Mouse (Mus musculus): Measurements from ENCODE around the gene Syn1. TPM values are rescaled to one million over a fixed set of nuclear protein-coding genes. Genes with fewer than 3 reads are reported as not detected.
A peak's percentile ranks its signal among the peaks of the same experiment; 100 is the strongest.

Syn1 gene
- total RNA-seq (2021) (10 to 100 TPM in 1 of 2 experiments, 1 to 10 TPM in 1; 8.1 to 12.4 TPM), polyA plus RNA-seq (2012; rRNA removed) (11.4 and 12.2 TPM in 2 replicates)
- long read RNA-seq, partial matches to known transcripts = 2 of 5 reads
- long read RNA-seq, other reads (novel, unspliced or antisense) = 0 of 5 reads

DNA sequence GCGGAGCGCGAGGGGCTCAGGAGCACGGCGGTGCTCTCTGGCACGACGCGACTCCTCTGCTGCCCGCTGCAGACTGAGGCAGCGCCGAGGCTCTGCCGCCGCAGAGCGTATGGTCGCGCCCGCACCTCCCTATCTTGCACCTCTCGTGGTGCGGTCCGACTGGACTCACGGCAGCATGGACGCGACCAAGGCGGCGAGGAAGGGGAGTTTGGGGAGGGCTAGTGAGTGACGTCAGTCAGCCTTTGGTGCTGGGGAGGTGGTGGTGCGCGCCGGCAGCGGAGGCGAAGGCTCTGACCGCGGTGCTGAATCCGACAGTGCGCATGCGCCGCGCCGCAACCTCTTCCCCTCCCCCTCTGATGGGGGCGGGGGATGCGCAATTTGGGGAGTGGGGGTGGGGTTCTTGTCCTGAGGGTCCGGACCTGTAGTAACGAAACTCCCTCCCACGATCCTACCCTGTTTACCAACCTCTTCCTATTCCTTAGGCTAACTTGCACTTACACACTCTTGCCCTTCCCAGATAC, at the start of gene Syn1:
Gene Syn1 (minus strand): TSS at position 161 of the 521 bp plus-strand sequence.
- DNase-seq = peak; percentile 87

DNA sequence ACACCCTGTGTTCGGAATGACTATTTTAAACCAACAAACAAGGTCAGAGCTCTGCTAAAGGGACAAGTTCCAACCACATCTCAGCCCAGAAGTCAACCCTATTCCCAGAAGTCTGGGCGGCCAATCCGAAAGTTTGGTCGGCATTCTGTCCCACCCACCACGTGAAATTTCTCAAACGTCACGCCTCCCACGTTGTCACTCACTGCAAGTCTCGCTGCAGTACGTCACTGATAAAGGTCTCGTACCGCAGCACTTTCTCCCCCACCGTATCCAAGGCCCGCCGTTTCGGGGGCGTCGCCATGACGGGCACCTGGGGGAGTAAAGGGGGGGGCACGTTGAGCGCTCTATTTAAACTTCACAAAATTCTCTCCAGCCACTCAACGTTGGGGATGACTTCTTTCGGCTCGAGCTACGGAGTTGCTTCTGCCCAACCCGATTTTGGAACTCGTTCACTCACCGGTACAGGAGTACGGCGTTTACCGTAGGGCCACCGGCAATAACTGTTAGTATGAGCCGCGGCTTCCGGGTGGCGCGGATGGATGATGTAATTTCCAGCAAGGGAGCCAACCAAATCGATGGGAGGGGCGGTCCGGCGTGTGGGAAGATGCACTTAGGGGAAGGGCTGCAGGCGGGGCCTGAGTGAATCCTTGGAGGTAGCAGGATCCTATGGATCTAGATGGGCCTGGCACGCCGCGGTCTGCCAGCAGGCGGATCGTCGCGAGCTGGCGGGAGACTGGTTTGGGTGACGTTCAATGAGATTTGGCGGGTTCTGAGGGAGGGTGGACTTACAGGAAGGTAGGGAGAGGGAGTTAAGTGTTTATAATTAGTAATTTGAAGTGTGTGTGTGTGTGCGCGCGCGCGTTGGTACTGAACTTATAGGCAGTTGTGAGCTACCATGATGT, 40.9 kb upstream of the Syn1 start, which contains the start of gene Uxt:
Gene Uxt (minus strand): TSS at position 541 of the 902 bp plus-strand sequence.
- peak; percentile 92 for DNase-seq

- DNase-seq = peak; percentile 91
Observed at GRCm38 (mm10) chrX:20950191-20950880, 29.5 kb upstream of the Syn1 start, which contains the start of gene Elk1. Elk1 (minus strand) TSS chrX:20950608.

DNA sequence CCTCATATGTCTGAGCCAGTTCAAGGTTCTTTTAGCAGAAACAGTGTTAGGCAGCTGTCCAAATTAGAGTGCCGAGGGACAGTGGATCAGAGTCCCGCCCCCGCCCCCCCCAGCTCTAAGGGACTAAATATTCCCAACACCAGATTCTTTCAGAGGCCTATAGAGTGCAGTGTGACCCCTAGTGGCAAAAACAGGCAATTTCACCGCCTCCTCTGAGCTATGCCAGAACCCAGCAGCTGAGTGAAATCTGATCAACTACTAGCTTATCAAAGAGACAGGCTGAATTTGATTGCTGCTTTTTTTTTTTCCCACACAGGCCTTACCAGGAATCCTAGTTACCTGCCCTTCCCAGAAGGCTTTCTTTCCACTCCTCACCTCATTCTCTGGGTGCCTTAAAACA, 25.3 kb upstream of the Syn1 start:
- DNase-seq = peak; percentile 45

DNA sequence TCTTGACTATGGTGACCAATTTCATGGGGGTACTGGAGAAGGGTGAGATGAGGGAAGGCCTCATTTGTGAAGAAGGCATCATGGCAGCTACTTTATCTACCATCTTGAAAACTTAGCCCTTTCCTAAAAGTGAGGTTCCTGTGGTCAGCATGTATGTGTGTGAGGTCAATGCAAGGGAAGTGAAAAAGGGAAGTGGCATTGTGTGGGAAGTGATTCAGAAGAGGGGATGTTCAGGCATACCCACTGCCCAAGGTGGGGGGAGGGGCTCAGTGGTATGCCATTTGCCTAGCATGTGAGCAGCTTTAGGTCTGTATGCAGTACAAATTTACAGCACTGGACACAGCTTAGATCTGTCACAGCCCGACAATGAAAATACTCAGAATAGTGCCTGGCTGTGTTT, 11.2 kb upstream of the Syn1 start:
- DNase-seq = no peak

DNA sequence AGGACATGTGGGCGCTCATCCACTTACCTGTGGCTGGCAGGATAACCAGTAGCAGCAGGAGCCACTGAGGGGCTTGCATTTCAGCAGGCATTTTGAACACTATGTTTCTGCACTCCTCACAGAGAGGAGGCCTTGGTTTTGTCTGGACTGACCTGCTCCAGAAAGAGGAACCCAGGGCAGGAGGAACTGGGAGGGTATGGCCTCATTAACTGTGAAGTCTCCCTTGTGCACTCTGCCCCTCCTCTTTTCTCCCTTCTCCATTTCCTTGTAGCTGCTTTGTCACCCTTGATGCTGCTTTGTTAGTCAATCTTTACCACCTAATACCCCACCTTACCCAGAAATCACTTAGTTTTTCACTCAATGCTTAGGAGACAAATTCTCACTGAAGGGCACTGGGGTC, 10.6 kb upstream of the Syn1 start, which contains the start of gene Cfp:
Gene Cfp (minus strand): TSS at position 192 of the 400 bp plus-strand sequence.
- no peak for DNase-seq

- DNase-seq = no peak
Observed at GRCm38 (mm10) chrX:20929859-20930258, 9.1 kb upstream of the Syn1 start.

DNA sequence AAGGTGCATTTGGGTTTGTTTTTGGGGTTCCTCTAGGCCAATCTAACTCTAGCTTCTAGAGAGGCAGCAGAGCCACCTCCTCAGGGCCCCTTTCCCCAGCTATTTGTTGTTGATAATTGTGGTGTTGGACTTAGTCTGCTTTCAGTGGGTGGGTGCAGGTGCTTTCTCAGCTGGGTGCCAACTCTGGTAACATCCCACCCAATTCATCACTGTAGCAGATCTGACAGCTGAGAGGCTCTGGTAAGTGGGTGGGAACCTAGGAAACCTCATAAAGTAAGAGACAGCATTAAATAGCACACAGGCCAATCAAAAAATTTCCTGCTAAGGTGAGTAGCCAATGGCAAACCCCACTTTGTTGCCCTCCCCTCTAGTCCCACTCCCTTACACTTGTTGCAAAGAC, 4.2 kb upstream of the Syn1 start:
- no peak for DNase-seq

GRCm38 (mm10) chrX:20923506-20923905, 2.7 kb upstream of the Syn1 start:
- no peak for DNase-seq

GRCm38 (mm10) chrX:20921366-20921765, 562 bp upstream of the Syn1 start:
- no peak for DNase-seq

GRCm38 (mm10) chrX:20920249-20920843, 458 bp downstream of the Syn1 start:
- DNase-seq = no peak

GRCm38 (mm10) chrX:20915075-20915474, 5.7 kb downstream of the Syn1 start:
- peak; percentile 11 for DNase-seq

- no peak for DNase-seq
Observed at GRCm38 (mm10) chrX:20913726-20914125, 7.1 kb downstream of the Syn1 start.

DNA sequence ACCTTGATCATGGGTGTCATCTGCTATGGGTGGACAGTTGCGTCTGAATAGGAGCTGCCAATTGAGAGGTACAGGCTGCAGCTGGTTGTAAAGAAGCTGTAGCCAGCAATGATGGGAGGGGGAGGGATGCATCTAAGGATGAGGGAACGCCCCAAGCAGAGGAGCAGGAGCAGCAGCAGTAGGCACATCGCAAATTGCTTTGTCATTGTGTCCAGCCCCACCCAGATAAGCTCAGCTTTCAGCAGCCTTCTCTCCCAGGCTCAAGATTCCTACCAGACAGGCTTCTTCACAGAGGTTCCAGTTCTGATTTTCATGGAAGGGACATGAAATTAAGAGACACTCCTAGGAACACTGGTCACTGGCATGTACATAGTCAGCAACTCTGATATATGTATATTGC, 10.7 kb downstream of the Syn1 start:
- DNase-seq = no peak

- no peak for DNase-seq
Observed at GRCm38 (mm10) chrX:20875241-20875640, 45.6 kb downstream of the Syn1 start.

GRCm38 (mm10) chrX:20872928-20873500, 47.8 kb downstream of the Syn1 start:
- no peak for DNase-seq

- peak; percentile 82 for DNase-seq
Observed at GRCm38 (mm10) chrX:20869962-20870513, 50.8 kb downstream of the Syn1 start, which contains the start of gene Timp1. Timp1 (plus strand) TSS chrX:20870166.

- DNase-seq = no peak
Observed at GRCm38 (mm10) chrX:20869203-20869602, 51.6 kb downstream of the Syn1 start.

DNA sequence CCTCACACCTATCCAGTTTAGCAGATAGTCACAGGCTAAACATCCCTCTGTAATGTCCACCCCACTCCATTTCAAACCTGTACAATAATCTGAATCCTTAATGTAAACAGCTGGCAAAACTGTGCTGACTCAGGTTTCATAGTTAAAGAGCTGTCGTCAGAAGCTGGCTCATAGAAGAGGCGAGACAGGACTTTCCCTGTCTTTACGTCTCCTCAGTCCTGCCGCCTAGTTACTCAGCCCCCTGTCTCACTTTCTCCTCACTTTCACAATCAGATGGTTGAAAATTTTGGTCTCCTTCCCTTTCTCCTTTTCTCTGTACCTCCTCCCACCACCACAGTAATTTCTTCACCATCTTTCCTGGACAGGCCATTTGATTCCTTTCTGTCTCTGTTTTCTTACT, 52.7 kb downstream of the Syn1 start:
- no peak for DNase-seq

- no peak for DNase-seq
Observed at GRCm38 (mm10) chrX:20863161-20864101, 57.4 kb downstream of the Syn1 start.

All from adrenal gland, adult 2 months (tissue).